Mouse (Mus musculus): ENCODE measurements around the gene Sema4f. TPM values are rescaled to one million over a fixed set of nuclear protein-coding genes. Genes with fewer than 3 reads are reported as not detected.

Gene Sema4f
- polyA plus RNA-seq, 2 experiments = 0.04 TPM; not detected in 1

DNA sequence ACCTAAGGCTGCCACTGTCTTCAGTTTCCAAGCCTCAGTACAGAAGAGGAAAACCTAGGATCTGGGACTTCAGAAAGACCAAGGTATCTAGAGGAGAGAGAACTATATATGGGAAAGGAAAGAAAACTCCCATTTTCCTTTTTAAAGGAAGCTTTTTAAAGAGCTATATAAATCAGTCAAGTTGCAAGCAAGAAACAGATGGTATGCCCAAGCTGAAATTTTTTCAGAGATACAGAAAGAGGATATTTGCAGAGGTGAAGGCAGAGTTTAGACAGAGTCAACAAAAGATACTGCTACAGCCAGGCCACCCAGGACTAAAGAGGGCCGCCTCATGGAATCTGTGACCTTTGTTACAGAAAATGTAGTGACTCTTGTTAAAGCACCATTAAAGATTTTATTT is 22.1 kb upstream of the Sema4f start:
- no peak for DNase-seq (ENCODE audit: low read depth in 3 of 3, low spot score in 3 of 3)
- Histone ChIP-seq H3K36me3 (replicated peaks; ENCODE audit: control insufficient read depth, insufficient read depth, low read depth) (no peaks in the 10 kb centered on the region), H3K9ac (replicated peaks) (no peak overlapping the region), H3K27ac (no peak overlapping the region), H3K4me2 (ENCODE audit: low read depth) (no peak overlapping the region), H3K27me3 (ENCODE audit: control insufficient read depth, insufficient read depth, low read length) (no peaks in the 10 kb centered on the region), H3K9me3 (ENCODE audit: control insufficient read depth, low read length) (no peaks in the 10 kb centered on the region), H3K4me3 (ENCODE audit: insufficient read depth in 1 of 2, low read depth in 2 of 2, low read length in 2 of 2) (no peak overlapping the region), H3K4me1 (replicated peaks; ENCODE audit: control insufficient read depth in 2 of 2, insufficient read depth in 2 of 2, low read length in 1 of 2) (no peaks in the 10 kb centered on the region)
- no peak for ATAC-seq (ENCODE audit: insufficient read depth)
- no peak for TF ChIP-seq EP300 (IDR thresholded peaks at IDR 0.05; ENCODE audit: low read depth)
- TF ChIP-seq CTCF (IDR thresholded peaks at IDR 0.05; ENCODE audit: low read depth) = no peak
- WGBS (ENCODE audit: insufficient replicate concordance) = 50% methylated on average over 1 of the region's 1 CpGs

DNA sequence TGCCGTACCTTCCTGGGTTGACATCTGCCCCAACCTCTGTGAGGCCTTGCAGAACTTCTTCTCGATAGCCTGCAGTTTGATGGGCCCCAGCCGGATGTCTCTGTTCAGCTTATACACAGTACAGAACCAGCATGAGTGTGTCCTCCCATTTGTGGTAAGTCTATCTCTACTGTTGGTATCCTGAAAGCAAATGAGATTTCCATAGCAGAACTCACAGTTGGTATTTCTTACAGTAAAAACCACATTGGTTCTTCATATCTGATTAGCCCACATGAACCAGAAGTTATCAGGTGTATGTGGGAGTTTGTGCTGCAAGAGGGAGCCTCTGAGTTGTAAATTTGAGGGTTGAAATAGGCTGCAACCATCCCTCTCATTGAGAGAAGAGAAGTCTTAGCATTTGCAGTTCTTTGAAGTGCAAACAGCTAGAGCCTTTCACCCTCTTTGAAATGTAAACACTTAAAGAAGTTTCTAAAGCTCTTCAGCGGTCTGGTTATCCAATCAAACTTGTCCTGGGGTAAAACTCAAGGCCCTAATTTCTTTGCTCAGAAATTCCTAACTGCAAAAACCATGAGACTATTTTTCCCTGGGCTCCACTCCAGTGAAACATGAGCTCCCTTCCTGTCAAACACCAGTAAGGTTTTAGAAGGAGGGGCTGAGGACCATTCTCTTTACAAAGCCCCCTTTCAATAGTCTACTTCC is 17.1 kb upstream of the Sema4f start:
- Histone ChIP-seq H3K27ac (no peak overlapping the region), H3K36me3 (replicated peaks; ENCODE audit: control insufficient read depth, insufficient read depth, low read depth) (no peaks in the 10 kb centered on the region), H3K9ac (replicated peaks) (no peak overlapping the region), H3K4me2 (ENCODE audit: low read depth) (no peak overlapping the region), H3K4me3 (ENCODE audit: insufficient read depth in 1 of 2, low read depth in 2 of 2, low read length in 2 of 2) (no peak overlapping the region), H3K4me1 (replicated peaks; ENCODE audit: control insufficient read depth in 2 of 2, insufficient read depth in 2 of 2, low read length in 1 of 2) (no peaks in the 10 kb centered on the region), H3K9me3 (ENCODE audit: control insufficient read depth, low read length) (no peaks in the 10 kb centered on the region), H3K27me3 (ENCODE audit: control insufficient read depth, insufficient read depth, low read length) (no peaks in the 10 kb centered on the region)
- 22% methylated on average over 4 of the region's 4 CpGs for WGBS (ENCODE audit: insufficient replicate concordance)
- DNase-seq (ENCODE audit: low read depth in 3 of 3, low spot score in 3 of 3) (no peak), ATAC-seq (ENCODE audit: insufficient read depth) (no peak)
- no peak for TF ChIP-seq CTCF (IDR thresholded peaks at IDR 0.05; ENCODE audit: low read depth)
- no peak for TF ChIP-seq EP300 (IDR thresholded peaks at IDR 0.05; ENCODE audit: low read depth)

DNA sequence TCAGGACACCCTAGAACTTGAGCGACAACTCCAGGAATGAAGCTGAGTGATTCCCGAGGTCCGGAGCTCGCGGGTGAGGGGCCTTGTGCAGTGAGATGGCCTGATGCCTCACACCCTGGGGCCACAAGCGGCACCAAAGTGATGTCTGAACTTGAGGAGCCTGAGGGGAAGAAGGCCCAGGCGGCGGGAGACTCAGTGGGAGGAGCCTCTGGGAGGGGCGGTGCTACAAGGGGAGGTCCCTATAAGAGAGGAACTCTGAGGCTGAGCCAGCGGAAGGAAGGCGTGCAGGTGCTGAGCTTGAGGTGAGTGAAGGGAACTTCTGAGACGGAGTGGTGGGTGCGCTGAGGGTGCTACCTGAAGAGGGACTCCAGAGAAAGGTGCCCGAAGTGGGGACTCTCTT is 7.1 kb upstream of the Sema4f start, which contains the start of gene M1ap:
Gene M1ap, plus strand, starts transcription at position 252 of the 400 bp plus-strand sequence.
- Histone ChIP-seq H3K4me1 (replicated peaks; ENCODE audit: control insufficient read depth in 2 of 2, insufficient read depth in 2 of 2, low read length in 1 of 2) (no peaks in the 10 kb centered on the region), H3K4me2 (ENCODE audit: low read depth) (no peak within 1 kb of the TSS), H3K27ac (no peak within 1 kb of the TSS), H3K9me3 (ENCODE audit: control insufficient read depth, low read length) (no peaks in the 10 kb centered on the region), H3K4me3 (ENCODE audit: insufficient read depth in 1 of 2, low read depth in 2 of 2, low read length in 2 of 2) (no peak within 1 kb of the TSS), H3K36me3 (replicated peaks; ENCODE audit: control insufficient read depth, insufficient read depth, low read depth) (no peaks in the 10 kb centered on the region), H3K27me3 (ENCODE audit: control insufficient read depth, insufficient read depth, low read length) (no peaks in the 10 kb centered on the region), H3K9ac (replicated peaks) (no peak within 1 kb of the TSS)
- WGBS (ENCODE audit: insufficient replicate concordance) = 60% methylated on average over 14 of the region's 14 CpGs
- TF ChIP-seq CTCF (IDR thresholded peaks at IDR 0.05; ENCODE audit: low read depth) = no peak
- no peak for TF ChIP-seq EP300 (IDR thresholded peaks at IDR 0.05; ENCODE audit: low read depth)
- DNase-seq (ENCODE audit: low read depth in 3 of 3, low spot score in 3 of 3) = no peak
- ATAC-seq (ENCODE audit: insufficient read depth) = no peak

DNA sequence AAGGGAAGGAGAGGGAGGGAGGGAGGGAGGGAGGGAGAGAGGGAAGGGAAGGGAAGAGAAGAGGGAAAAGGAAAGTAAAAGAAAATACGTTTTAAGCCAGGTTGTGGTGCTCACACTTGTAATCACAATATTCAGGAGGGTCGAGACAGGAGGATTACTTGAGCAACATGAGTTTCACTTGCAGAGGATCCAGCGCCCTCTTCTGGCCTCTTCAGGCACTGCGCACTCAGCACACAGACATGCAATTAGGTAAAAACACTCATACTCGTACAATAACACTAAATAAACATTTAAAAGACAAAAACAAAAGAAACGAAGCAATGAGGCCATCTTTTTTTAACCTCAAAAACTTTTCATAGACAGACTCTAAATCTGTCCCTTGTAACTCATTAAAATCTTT is 6.2 kb upstream of the Sema4f start:
- no peak for ATAC-seq (ENCODE audit: insufficient read depth)
- H3K4me1 ChIP-seq (replicated peaks; ENCODE audit: control insufficient read depth in 2 of 2, insufficient read depth in 2 of 2, low read length in 1 of 2) = no peaks in the 10 kb centered on the region

DNA sequence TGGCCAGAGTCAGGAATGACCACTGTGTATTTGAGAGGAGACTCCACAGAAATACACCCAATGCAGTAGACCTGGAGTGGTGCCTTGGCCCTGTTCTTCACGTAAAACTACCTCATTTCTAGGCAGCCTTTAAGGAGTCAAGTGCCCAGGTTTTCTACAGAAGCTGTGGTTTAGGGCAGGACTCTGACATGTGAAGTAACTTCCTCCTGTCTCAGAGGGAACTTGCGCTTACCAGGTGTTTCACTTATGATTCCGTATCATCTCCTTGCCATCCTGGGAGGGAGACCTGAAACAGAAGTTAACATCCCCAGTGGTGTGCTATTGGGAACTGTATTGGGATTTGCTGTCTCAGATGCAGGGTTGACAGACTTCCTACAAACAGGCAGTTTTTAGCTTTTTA is 1.2 kb upstream of the Sema4f start:
- ATAC-seq (ENCODE audit: insufficient read depth) (no peak), DNase-seq (ENCODE audit: low read depth in 3 of 3, low spot score in 3 of 3) (no peak)
- Histone ChIP-seq H3K27me3 (ENCODE audit: control insufficient read depth, insufficient read depth, low read length) (peaks cover 17% of the 10 kb centered on the region), H3K4me1 (replicated peaks; ENCODE audit: control insufficient read depth in 2 of 2, insufficient read depth in 2 of 2, low read length in 1 of 2) (no peaks in the 10 kb centered on the region), H3K4me3 (ENCODE audit: insufficient read depth in 1 of 2, low read depth in 2 of 2, low read length in 2 of 2) (no peak overlapping the region), H3K4me2 (ENCODE audit: low read depth) (no peak overlapping the region), H3K36me3 (replicated peaks; ENCODE audit: control insufficient read depth, insufficient read depth, low read depth) (no peaks in the 10 kb centered on the region), H3K9ac (replicated peaks) (no peak overlapping the region), H3K27ac (no peak overlapping the region), H3K9me3 (ENCODE audit: control insufficient read depth, low read length) (no peaks in the 10 kb centered on the region)
- WGBS (ENCODE audit: insufficient replicate concordance) = 22% methylated on average over 3 of the region's 3 CpGs
- TF ChIP-seq EP300 (IDR thresholded peaks at IDR 0.05; ENCODE audit: low read depth) = no peak
- TF ChIP-seq CTCF (IDR thresholded peaks at IDR 0.05; ENCODE audit: low read depth) = no peak

More for the DNA sequence above, 6.2 kb upstream of the Sema4f start:
- DNase-seq (ENCODE audit: low read depth in 3 of 3, low spot score in 3 of 3) = no peak
- no peak overlapping the region for H3K4me3 ChIP-seq (ENCODE audit: insufficient read depth in 1 of 2, low read depth in 2 of 2, low read length in 2 of 2)
- TF ChIP-seq CTCF (IDR thresholded peaks at IDR 0.05; ENCODE audit: low read depth) (peak; percentile 66), EP300 (IDR thresholded peaks at IDR 0.05; ENCODE audit: low read depth) (no peak)
- H3K27ac ChIP-seq = no peak overlapping the region
- H3K36me3 ChIP-seq (replicated peaks; ENCODE audit: control insufficient read depth, insufficient read depth, low read depth) = no peaks in the 10 kb centered on the region
- H3K27me3 ChIP-seq (ENCODE audit: control insufficient read depth, insufficient read depth, low read length) = no peaks in the 10 kb centered on the region; the same call in 1 of the 2 replicates
- no peaks in the 10 kb centered on the region for H3K9me3 ChIP-seq (ENCODE audit: control insufficient read depth, low read length)
- no peak overlapping the region for H3K9ac ChIP-seq (replicated peaks)
- no peak overlapping the region for H3K4me2 ChIP-seq (ENCODE audit: low read depth)
- WGBS (ENCODE audit: insufficient replicate concordance) = 38% methylated on average over 6 of the region's 6 CpGs

Measured in liver, embryonic 14.5 days (tissue).